Mouse (Mus musculus): Measurements from ENCODE around the gene Mea1.

DNA sequence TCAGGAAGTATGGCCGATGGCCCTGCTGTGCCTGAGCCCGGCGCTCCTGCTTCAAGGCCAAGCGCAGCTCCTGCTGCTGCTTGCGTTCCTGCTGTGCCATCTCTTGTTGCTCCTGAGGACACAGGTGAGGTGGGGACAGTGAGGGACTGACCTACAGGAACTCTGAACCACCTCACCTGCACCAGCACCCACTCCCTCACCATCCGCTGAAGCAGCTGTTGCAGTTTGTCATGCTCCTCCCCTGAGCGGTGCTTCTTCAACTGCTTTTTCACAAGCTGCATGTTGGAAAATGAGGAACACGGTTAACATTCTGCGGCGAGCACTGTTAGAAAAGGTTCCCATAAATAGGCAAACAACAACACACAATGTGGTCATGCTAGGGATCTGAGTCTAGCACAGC is 8.7 kb upstream of the Mea1 start:
- no peak for TF ChIP-seq CTCF (IDR thresholded peaks at IDR 0.05; ENCODE audit: borderline replicate concordance, control insufficient read depth, extremely low read depth, insufficient read depth, low read length, poor library complexity)
- no peak for TF ChIP-seq POLR2A (IDR thresholded peaks at IDR 0.05; ENCODE audit: control insufficient read depth, extremely low read depth, insufficient read depth, low read length, poor library complexity)
